Mouse (Mus musculus): ENCODE measurements at regions not wholly inside any gene's neighbourhood (a gene's known extent, or its start where the extent isn't known, plus 50 kb on each side); places are given as distances from the start of the nearest gene placed in this dataset.

DNA sequence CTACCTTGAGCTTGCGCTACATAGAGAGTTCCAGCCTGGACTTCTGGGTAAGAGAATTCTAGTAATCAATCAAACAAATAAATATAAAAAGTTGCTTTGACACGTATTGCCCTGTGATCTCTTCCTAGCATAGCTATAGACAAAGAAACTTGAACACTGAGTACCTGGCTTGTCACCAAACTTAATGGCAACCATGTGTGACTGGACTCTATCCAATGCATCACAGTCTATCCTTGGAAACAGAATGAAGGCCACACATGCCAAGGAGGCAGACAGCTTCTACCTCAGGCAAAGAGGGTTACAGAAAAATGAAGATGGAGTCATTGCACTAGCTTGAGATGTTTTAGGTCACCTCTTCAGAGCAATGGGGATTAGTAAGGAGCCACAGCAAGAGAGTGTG lies 194.5 kb upstream of the Gas1 start:
- no peaks in the 10 kb centered on the region for H3K9me3 ChIP-seq (ENCODE audit: control insufficient read depth)
- no peaks in the 10 kb centered on the region for H3K36me3 ChIP-seq (ENCODE audit: control insufficient read depth, insufficient read depth)
- TF ChIP-seq CTCF (IDR thresholded peaks at IDR 0.05; ENCODE audit: low read depth), result no peak
- no peaks in the 10 kb centered on the region for H3K27me3 ChIP-seq (replicated peaks; ENCODE audit: control insufficient read depth, insufficient read depth, low read length)
- WGBS, result 88% methylated on average over 2 of the region's 2 CpGs
- no peak overlapping the region for H3K9ac ChIP-seq (ENCODE audit: low read depth, low read length)
- H3K27ac ChIP-seq (ENCODE audit: low read depth, low read length), result no peak overlapping the region
- H3K4me1 ChIP-seq (replicated peaks; ENCODE audit: control insufficient read depth, insufficient read depth, low read length), result no peaks in the 10 kb centered on the region
- no peak for ATAC-seq
- no peak overlapping the region for H3K4me2 ChIP-seq (replicated peaks; ENCODE audit: low read depth)
- no peak overlapping the region for H3K4me3 ChIP-seq (ENCODE audit: low read depth, low read length)

DNA sequence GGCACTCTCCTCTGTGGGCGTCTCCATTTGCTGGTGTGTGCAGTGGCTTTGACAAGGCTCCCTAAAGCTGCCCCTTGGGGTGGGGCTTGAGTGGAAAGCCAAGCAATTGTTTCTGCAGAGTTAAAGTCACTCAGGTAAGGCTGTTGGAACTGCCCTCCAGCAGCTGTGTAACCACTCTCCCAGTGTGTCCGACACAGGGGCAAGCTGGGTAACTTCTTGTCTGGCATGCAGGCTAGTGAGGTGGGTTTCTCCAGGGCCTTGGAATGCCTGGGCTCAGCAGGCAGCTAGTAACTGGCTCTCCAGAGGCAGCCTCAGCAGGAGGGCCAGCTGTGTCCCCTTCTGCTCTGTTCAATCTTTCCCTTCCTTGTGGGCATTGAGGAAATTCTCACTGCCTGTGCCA lies 199.5 kb upstream of the Gas1 start:
- H3K36me3 ChIP-seq (ENCODE audit: control insufficient read depth, insufficient read depth), result no peaks in the 10 kb centered on the region
- 58% methylated on average over 2 of the region's 2 CpGs for WGBS
- no peaks in the 10 kb centered on the region for H3K9me3 ChIP-seq (ENCODE audit: control insufficient read depth)
- H3K9ac ChIP-seq (ENCODE audit: low read depth, low read length), result no peak overlapping the region
- no peak for ATAC-seq
- no peak overlapping the region for H3K27ac ChIP-seq (ENCODE audit: low read depth, low read length)
- no peaks in the 10 kb centered on the region for H3K27me3 ChIP-seq (replicated peaks; ENCODE audit: control insufficient read depth, insufficient read depth, low read length)
- no peak overlapping the region for H3K4me3 ChIP-seq (ENCODE audit: low read depth, low read length)
- H3K4me1 ChIP-seq (replicated peaks; ENCODE audit: control insufficient read depth, insufficient read depth, low read length), result no peaks in the 10 kb centered on the region
- H3K4me2 ChIP-seq (replicated peaks; ENCODE audit: low read depth), result no peak overlapping the region
- TF ChIP-seq CTCF (IDR thresholded peaks at IDR 0.05; ENCODE audit: low read depth), result no peak

DNA sequence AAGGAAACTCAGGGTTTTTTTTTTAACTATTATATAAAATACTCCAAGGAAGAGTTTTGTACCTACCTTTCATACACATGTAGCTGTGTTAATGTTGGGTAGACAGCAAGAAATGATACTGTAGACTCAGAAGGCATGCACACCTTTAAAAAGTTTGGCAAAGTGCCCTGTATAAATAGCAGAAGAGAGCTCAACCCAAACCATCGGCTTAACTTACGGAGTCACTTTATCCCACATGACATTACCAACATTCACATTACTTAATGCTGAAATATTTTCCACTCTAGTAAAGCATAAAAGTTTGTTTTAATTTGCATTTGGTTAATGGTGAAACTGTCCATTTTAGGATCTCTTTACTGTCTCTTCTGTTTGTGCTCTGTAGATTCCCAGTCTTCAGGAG lies 205.7 kb upstream of the Gas1 start:
- Histone ChIP-seq H3K4me3 (ENCODE audit: low read depth, low read length) (no peak overlapping the region), H3K4me1 (replicated peaks; ENCODE audit: control insufficient read depth, insufficient read depth, low read length) (no peaks in the 10 kb centered on the region), H3K36me3 (ENCODE audit: control insufficient read depth, insufficient read depth) (no peaks in the 10 kb centered on the region), H3K27me3 (replicated peaks; ENCODE audit: control insufficient read depth, insufficient read depth, low read length) (no peaks in the 10 kb centered on the region), H3K9me3 (ENCODE audit: control insufficient read depth) (no peaks in the 10 kb centered on the region), H3K27ac (ENCODE audit: low read depth, low read length) (no peak overlapping the region), H3K4me2 (replicated peaks; ENCODE audit: low read depth) (no peak overlapping the region), H3K9ac (ENCODE audit: low read depth, low read length) (no peak overlapping the region)
- 69% methylated on average over 2 of the region's 2 CpGs for whole genome bisulfite sequencing
- TF ChIP-seq CTCF (IDR thresholded peaks at IDR 0.05; ENCODE audit: low read depth), result no peak
- ATAC-seq, result no peak

DNA sequence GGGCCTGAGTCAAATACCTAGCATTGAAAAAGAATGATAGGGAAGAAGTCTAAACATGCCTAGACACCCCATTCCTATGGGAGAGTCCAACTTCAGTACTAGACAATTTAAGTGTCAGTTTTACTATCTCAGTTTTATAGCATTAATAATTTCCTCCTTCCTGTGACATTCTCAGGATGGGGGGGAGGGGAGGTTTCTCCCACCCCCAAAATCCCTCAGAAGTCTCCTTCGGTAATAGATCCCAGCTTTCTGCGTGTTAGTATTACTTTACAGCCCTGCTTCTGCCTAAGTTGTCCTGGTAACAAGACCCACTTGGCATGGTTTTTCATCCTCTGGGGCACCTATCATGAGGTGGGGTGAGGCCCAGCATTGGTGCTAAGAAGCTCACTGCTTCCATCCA lies 202.9 kb upstream of the Dapk1 start:
- Histone ChIP-seq H3K36me3 (ENCODE audit: control insufficient read depth, insufficient read depth) (no peaks in the 10 kb centered on the region), H3K4me3 (ENCODE audit: low read depth, low read length) (no peak overlapping the region), H3K4me2 (replicated peaks; ENCODE audit: low read depth) (no peak overlapping the region), H3K9ac (ENCODE audit: low read depth, low read length) (no peak overlapping the region), H3K9me3 (ENCODE audit: control insufficient read depth) (no peaks in the 10 kb centered on the region), H3K27ac (ENCODE audit: low read depth, low read length) (no peak overlapping the region), H3K4me1 (replicated peaks; ENCODE audit: control insufficient read depth, insufficient read depth, low read length) (no peaks in the 10 kb centered on the region), H3K27me3 (replicated peaks; ENCODE audit: control insufficient read depth, insufficient read depth, low read length) (no peaks in the 10 kb centered on the region)
- ATAC-seq, result no peak
- 91% methylated on average over 2 of the region's 2 CpGs for WGBS
- TF ChIP-seq CTCF (IDR thresholded peaks at IDR 0.05; ENCODE audit: low read depth), result no peak

- Histone ChIP-seq H3K27me3 (replicated peaks; ENCODE audit: control insufficient read depth, insufficient read depth, low read length) (no peaks in the 10 kb centered on the region), H3K9ac (ENCODE audit: low read depth, low read length) (no peak overlapping the region), H3K4me3 (ENCODE audit: low read depth, low read length) (no peak overlapping the region), H3K27ac (ENCODE audit: low read depth, low read length) (no peak overlapping the region), H3K4me1 (replicated peaks; ENCODE audit: control insufficient read depth, insufficient read depth, low read length) (no peaks in the 10 kb centered on the region), H3K36me3 (ENCODE audit: control insufficient read depth, insufficient read depth) (no peaks in the 10 kb centered on the region), H3K4me2 (replicated peaks; ENCODE audit: low read depth) (no peak overlapping the region), H3K9me3 (ENCODE audit: control insufficient read depth) (no peaks in the 10 kb centered on the region)
- TF ChIP-seq CTCF (IDR thresholded peaks at IDR 0.05; ENCODE audit: low read depth), result no peak
- WGBS, result 75% methylated on average over 3 of the region's 3 CpGs
- ATAC-seq, result no peak
Observed at GRCm38 (mm10) chr13:60400764-60401487, 200.8 kb upstream of the Dapk1 start.

GRCm38 (mm10) chr13:60403471-60403870 lies 198.3 kb upstream of the Dapk1 start:
- no peaks in the 10 kb centered on the region for H3K4me1 ChIP-seq (replicated peaks; ENCODE audit: control insufficient read depth, insufficient read depth, low read length)
- no peak overlapping the region for H3K9ac ChIP-seq (ENCODE audit: low read depth, low read length)
- no peak for TF ChIP-seq CTCF (IDR thresholded peaks at IDR 0.05; ENCODE audit: low read depth)

More at GRCm38 (mm10) chr13:60403471-60403870, 198.3 kb upstream of the Dapk1 start:
- Histone ChIP-seq H3K4me3 (ENCODE audit: low read depth, low read length) (no peak overlapping the region), H3K36me3 (ENCODE audit: control insufficient read depth, insufficient read depth) (no peaks in the 10 kb centered on the region), H3K27me3 (replicated peaks; ENCODE audit: control insufficient read depth, insufficient read depth, low read length) (no peaks in the 10 kb centered on the region), H3K9me3 (ENCODE audit: control insufficient read depth) (no peaks in the 10 kb centered on the region), H3K27ac (ENCODE audit: low read depth, low read length) (no peak overlapping the region), H3K4me2 (replicated peaks; ENCODE audit: low read depth) (no peak overlapping the region)
- WGBS, result 94% methylated on average over 3 of the region's 3 CpGs
- ATAC-seq, result no peak
